Mouse (Mus musculus): ENCODE measurements around the gene Itsn1.

The Itsn1 gene

DNA sequence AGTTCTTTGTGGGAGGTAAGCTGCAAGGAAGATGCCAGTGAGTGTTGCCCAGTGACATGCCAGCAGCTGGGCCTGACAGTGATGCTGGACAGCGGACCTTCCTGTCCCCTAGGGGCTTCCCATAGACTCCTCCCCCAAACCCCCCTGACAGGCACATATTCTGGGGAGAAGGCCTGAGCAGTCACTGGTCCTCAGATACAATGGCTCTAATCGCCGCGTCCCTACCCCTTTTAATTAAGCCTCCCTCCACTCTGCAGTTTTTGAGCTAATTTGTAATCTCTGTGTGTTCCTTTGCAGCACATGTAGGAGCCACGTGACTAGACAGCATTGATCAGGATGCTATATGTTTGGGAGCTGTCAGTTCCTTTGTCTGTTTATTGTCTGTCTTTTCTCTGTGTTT is 41.6 kb downstream of the Itsn1 start:
- DNase-seq = no peak

DNA sequence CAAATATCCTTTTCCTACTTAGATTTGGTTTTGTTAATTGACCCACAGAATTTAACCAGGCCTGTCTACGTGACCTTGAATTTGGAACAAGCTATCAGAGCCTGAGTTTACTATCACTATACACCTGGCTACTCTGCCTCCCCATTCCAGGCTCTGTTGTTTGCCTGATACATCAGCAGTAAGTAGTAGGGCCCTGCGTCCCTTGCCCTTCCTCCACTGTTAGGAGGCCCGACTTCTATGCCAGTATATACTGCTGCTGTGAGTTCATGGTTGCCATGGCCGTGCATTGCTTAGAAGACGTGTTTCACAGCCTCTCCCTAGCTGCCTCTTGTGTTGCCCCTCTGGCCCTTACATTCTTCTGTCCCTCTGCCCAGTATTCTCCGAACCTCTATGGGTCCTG is 42.3 kb downstream of the Itsn1 start:
- DNase-seq = no peak

DNA sequence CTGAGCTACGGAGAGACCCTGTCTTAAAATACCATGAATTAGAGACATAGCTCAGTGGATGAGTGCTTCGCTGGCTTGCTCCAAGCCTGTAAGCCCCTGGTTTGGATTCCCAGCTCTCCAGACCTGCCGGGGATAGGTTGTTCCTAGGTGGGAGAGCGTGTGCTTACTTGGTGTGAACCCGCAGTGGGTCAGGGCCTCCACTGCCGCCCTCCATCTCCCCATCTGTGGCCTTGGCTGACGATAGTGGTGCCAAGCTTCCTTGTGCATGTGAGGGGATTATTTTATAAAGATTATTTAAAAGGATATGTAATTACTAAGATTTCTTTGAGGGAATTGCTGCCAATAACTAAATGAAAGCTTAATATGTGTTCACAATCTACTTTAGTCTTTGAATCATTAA is 43.5 kb downstream of the Itsn1 start:
- no peak for DNase-seq

DNA sequence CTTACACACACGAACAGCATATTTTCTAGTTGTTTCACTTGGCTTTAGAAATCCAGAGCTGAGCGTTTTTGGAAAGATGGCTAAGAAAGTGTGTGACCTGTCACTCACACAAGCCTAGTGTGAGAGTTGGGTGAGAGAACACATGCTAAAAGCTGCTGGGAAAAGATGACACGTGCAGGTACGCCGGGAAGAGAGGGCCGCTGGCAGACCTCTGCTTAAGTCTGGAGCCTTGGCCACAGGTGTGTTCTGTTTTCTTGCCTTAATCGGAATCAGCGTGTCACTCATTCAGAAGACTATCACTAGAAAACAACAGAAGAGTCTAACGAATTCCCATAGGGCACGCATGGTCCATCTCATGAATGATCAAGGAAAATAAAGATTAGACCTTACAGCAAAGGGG is 50.5 kb downstream of the Itsn1 start:
- no peak for DNase-seq

DNA sequence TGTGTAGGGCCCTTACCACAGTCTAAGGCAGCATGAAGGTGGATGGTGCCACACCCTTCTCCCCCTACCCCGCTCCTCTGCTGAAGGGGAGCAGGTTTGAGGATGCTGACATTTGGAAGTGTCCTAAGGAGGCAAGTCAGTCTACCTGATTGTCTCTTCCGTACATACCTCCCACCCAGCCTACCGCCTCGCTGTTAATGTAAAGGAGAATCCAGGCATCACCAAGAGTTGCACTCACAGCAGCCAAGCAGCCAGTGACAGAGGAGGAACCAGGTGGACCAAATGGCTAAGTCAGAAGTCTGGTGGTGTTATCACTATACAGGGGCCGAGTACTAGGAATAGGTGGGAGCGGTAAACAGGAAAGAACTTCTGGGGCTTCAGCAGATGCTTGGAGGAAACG is 51.1 kb downstream of the Itsn1 start:
- DNase-seq = no peak

DNA sequence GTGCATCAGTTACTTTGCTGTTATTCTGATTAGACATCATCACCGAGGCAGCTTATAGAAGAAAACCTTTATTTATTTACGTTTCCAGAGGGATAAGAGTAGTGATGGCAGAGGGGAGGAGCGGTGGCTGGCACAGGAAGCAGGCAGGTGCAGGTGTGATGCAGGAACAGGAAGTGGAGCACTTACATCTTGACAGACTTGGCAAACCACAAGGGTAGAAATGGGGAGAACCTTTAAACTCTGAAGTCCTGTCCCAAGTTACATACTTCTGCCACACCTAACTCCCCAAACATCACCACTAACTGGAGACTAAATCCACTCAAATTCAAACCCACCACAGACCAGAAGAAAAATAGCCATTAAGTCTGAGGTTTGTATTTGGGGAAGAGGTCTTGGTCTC is 51.7 kb downstream of the Itsn1 start:
- DNase-seq = no peak

DNA sequence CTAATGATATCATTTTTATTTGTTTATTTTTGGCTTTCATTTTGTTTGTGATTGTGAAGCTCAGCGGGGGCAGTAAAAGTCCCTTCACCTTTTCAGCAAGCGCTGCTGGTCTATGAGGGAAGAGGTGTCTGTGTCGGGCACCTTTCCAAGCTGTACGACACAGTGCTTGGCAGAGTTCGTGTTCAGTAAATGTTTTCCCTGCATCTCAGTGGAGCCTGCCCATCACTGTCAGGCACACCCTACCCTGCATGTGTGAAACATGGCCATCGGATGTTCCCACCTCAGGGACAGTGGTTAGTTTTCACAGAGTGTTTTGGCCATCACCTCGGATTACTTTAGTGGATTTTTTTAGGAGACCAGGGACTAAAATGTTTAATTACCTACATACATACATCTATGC is 54.1 kb downstream of the Itsn1 start:
- no peak for DNase-seq

DNA sequence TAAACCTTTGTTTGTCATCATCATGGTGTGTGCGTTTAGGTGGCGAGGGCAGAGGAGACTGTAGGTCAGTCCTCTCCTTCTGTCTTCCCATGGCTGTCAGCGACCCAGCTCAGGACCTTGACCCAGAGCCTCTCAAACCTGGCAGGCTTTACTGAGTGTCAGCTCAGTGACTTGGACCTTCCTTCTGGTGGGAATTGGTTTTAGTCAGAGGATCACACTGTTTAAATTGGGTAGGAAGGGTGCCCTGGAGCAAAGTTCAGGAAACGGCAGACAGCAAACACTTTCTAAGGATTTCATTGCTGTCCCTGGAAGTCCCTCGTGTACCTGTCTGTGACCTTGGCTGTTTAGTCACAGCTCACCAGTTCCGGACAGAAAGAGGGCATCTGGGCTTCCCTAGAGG is 55.2 kb downstream of the Itsn1 start:
- DNase-seq = no peak

DNA sequence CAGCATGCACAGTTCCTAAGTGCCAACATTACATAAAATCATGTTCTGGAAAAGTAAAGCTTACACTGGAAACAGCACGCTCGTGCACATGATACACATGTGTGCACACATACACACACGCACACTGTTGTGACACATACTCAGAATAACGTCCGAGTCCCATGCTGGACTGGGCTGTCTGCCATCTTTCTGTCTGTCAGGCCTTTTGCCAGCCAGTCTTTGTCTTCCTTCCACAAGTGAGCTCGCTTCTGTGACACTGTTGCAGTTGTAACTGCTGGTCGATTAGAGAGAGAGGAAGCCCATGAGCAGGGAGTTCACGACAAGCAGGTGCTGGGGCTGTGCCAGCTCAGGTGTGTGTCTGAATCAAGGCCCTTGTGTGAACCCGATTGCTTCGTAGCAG is 57.3 kb downstream of the Itsn1 start:
- peak; percentile 71 for DNase-seq

DNA sequence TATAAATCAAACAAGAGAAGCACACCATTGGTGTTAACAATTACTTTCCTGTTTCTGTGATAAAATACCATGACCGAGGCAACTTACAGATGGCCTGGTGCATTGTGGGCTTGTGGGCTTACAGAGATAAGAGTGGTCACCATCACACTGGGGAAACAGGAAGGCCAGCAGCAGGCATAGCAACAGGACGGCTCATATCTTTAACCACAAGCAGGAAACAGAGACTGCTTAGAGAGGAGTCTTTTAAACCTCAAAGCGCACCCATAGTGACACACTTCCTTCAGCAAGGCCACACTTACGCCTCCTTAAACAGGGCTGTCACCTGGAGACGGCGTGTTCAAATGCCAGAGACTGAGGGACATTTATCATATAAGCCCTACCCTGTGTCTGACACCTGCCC is 60.6 kb downstream of the Itsn1 start:
- DNase-seq = no peak

DNA sequence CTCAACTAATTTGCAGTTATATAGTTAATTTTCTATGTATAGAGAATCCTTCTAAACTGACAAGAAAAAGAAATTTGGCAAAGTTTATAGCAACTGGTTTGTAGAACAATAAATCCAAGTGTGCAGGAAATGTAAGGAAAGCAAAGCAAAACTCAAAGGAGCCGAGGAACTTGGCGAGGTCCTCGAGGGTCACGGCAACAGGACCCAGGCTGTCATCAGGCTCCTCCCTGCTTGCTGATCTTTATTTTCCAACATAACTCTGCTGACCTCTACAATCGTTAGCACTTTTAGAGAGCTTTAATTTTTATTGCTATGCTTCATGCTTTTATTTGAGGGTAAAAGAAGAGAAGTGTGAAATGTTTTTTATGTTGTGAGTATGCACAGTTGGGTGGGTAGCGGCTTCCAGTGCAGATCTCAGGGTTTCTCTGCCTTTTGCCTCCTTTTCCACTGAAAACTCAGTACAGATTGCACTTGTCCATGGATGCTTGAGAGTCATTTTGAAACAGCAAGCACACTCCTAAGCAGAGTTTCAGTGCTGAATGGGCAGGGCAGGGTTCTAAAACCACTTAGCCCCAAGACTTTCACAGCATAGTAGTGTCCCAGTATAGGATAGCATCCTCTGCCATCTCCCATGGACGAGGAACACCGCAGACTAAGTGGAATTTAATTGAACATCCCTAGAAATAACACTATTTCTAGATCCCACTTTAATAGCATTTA is 63.6 kb downstream of the Itsn1 start:
- peak; percentile 76 for DNase-seq

DNA sequence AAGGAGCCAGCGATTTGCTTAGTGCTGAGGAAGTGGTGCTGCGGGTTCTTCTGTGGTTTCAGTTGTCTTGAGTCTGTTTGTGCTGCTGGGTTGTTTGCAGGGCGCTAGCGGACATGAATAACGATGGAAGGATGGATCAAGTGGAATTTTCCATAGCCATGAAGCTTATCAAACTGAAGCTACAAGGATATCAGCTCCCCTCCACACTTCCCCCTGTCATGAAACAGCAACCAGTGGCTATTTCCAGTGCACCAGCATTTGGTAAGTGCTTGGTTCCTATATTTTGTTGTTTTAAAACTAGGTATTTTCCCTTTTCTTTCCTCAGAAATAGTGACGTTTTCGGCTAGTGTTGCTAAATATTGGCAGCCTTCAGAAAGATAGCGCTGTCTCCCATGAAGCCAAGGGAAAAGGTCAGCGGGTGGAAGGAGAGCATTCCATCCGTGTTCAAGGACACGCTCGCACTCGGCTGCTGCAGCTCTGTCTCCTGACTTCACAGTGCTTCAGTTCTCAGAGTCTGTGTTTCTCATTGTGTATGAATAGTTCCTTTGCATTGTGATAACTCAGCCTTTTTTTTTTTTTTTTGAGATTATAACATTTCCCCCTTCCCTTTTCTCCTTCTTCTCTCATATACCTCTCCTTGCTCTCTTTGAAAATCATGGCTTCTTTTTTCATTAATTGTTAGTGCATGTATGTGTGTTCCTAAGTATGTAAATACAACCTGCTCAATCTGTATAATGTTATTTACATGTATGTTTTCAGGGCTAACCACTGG is 64.6 kb downstream of the Itsn1 start:
- DNase-seq = no peak

DNA sequence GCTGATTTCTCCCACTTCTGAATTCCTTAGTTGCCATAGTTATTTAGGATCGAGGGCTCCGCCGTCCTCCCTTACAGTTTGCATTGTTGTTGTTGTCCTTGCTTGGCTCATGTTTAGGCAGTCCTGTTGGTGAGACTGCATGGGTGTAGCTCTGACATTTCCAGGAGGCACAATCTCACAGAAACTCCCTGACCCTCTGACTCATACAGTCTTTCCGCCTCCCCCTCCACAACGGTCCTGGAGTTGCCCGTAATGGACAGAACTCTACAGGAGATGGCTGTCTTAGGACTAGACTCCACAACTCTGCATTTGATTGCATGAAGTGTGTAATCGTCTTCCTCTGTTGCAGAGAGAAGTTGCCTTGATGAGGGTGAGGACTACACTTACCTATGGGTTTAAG is 65.2 kb downstream of the Itsn1 start:
- DNase-seq = no peak

DNA sequence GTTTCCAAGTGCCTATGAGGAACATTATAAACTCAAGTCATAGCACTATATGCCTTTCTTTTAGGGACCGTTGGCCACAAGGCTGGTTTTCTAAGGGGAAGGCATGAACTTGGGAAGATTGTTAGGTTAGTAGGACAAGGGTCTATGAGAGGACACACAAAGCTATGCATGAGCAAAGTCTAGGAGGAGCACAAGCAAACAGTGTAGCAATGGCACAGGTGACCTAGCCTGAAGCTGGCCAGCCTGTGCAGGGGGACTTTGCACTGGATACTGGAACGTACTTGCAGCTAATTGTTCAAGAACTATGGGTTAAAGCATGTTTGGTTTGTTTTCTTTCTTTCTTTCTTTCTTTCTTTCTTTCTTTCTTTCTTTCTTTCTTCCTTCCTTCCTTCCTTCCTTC is 66.0 kb downstream of the Itsn1 start:
- no peak for DNase-seq

DNA sequence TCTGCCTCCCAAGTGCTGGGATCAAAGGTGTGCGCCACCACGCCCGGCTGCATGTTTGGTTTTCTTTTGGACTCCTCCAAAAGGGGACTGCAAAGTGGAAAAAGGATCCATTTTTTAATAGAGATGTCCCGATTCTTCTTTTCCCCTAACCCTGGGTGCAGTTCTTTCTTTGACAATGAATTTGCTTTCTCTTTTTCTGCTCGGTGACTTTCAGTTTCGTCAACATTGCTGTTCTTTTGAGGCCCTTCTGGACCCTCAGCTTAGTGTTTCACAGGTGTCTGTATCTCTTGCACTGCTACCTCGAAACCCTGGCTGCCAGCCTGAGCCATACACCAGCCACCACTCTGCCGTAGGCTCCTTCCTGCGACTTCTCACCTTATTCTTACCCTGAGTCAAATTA is 66.5 kb downstream of the Itsn1 start:
- DNase-seq = no peak

DNA sequence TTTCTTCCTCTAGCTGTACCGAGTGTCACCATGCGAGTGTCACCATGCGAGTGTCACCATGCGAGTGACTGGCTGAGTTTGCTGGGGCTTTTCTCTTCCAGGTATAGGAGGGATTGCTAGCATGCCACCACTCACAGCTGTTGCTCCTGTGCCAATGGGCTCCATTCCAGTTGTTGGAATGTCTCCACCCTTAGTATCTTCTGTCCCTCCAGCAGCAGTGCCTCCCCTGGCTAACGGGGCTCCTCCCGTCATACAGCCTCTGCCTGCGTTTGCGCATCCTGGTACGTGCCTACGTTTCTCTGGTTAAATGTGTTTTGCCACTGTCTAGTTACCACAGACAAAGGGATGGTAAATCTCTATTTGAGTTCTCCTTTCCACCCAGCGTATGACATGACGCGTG is 72.3 kb downstream of the Itsn1 start:
- DNase-seq = no peak

DNA sequence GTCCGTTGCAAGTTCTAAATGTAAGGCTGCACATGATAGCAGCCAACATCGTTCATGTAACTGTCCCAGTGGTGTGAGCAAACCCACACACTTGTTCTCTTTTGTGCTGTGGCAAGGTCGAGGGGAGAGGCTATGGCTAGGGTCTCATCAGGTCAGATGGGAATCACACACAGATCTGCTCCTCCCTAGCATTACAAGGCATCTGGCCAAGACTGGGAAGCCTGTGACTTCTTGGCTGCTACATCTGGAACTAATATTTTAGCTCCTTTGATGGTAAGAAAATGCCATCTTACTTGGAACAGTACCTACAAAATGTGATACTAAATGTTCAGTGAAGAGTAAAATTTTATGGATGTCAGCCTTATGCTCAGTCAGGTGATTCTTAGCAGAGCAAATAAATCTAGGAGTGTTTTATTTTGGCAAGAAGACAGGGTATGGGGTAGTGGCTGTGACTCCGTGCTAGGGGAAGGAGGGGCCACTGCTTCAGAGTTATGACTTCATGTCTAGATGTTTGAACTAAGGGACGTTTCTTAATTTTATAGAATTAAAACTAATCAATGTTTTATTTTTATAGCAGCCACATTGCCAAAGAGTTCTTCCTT is 73.5 kb downstream of the Itsn1 start:
- DNase-seq = no peak

DNA sequence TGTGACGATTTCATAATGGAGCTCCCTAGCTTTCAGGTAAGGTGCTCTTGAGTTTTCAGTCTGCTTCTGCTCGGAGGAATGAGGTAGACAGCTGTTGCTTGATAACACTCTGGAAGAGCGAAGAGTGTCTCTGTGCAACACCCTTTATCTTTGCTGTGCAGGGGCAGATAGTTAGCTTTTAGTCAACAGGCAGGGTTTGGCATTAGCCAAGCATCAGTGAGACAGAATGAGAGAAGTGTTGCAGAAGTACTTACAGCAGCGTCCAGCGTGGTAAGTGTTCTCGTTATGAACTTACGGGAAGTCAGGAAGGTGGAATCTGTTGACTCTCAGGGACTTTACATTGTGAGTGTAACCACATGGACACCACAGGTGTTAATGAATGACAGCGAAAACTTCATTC is 75.3 kb downstream of the Itsn1 start:
- DNase-seq = no peak

DNA sequence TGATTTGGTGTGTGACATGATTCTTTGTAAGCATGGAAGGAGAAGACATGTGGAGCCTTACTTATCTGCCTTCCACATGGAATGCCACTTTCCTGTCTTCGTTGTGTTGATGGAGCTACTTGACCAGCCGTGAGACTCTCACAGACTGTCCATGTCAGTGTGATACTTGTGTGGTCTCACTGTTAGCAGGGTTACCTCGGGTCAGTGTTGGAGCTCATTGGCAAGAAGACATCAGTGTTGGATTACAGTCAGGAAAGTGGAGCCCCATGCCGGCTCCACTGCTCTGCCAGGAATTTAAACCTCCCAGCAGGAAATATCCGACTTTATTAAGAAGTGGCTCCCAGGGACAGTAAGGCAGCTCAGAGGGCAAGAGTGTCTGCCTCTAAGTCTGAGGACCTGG is 75.8 kb downstream of the Itsn1 start:
- DNase-seq = no peak

DNA sequence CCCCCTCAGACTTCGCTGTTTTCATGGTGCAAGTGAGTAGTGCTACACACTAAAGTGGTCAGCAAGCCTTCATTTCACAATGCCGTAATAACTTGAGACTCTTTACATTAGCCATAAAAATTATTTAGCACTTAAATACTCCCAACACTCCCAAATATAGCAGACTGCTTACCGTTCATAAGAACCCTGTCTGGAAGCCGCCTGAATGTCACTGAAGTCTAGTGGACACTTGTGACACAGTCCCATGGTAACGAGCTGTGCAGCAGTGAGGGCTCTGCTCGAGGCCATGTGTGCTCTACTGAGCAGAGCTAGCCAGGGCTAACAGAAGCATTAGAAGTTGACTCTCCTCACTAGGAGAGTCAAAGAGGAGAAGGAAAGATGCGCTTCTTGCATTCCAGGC is 81.2 kb downstream of the Itsn1 start:
- no peak for DNase-seq

DNA sequence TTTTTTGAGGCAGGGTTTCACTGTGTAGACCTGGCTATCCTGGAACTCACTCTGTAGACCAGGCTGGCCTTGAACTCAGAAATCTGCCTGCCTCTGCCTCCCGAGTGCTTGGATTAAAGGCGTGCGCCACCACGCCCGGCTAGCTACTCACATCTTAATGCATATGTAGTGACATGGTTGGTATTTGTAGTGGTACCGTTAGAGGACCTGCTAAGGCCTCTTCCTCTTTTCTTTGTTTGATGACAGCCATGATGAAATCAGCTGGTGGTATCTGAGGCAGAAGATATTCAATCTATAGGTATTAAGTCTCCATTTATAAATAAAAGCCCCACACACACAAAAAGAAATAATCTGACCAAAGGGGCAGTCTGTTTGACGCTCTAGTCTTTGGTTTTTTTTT is 82.3 kb downstream of the Itsn1 start:
- no peak for DNase-seq

DNA sequence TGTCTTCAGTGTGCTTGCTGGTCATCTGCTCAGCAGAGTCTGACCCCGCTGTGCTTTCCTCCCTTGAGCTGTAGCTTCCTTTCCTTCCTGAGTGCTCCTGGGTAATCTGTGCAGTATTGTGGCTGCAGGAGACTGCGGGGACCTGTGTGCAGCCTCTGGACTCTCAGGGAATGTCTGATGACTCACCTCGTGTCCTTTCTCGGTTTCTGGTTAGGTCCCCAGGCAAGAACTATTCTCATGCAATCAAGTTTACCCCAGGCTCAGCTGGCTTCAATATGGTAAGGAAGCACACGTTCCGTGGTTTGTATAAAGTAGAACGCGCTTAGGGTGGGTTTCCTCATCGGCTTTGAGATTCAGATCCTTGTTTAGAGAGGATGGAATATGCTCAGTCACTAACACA is 82.8 kb downstream of the Itsn1 start:
- no peak for DNase-seq

DNA sequence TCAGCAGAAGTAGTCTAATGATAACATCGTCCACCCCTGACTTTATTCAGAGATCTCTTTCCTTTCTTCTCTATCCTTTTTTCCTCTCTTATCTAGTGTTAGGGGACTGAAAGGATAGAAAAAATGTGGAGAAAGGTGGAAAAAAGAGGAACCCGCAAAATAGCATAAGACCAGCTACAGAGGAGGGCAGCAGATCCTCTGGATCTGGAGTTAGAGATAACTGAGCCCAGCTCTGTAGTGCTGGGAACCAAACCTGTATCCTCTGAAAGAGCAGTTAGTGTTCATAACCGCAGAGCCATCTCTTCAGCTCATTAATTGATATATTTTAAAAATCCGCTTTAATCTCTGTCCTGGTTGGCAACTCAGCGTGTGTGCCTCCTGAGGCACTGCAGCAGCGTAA is 84.5 kb downstream of the Itsn1 start:
- no peak for DNase-seq

DNA sequence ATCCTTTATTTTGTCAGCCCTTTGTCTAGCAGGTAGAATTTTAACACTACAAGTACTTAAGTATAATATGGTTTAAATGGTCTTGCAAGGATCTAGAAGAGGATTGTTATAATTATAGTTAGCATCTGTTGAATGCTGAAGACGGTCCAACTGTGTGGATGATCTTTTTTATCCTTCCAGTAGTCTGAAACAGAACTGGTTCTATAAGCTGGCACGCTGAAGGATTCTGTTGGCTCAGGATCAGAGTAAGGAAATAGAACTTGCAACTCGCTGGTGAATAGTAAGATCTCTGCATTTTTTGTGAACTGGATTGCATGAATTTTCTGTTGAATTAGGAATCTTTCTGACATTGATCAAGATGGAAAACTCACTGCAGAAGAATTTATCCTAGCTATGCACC is 86.0 kb downstream of the Itsn1 start:
- DNase-seq = no peak

DNA sequence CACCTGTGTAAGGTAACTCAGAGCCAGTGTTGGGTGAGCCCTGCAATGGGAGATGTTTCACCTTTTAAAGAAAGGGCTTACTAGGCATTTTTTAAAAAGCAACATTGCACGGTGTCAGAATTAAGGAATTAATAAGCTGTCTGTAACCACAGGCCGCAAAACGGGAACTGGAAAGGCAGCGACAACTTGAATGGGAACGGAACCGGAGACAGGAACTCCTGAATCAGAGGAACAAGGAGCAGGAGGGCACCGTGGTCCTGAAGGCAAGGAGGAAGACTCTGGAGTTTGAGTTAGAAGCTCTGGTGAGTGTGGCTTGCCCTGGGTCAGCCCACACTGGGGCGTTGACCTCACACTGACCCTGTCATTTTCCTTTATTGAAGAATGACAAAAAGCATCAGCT is 91.2 kb downstream of the Itsn1 start:
- no peak for DNase-seq
